Mouse (Mus musculus): ENCODE data around the gene Klc1.

GRCm38 (mm10) chr12:111747421-111747820 is 11.2 kb upstream of the Klc1 start:
- TF ChIP-seq CTCF (IDR thresholded peaks at IDR 0.05; ENCODE audit: borderline replicate concordance, insufficient read depth, low read length): no peak
- no peak for TF ChIP-seq POLR2A (IDR thresholded peaks at IDR 0.05; ENCODE audit: low read depth, low read length)

Measured in embryonic fibroblast, embryonic 13.5 days (primary cell).